Mouse (Mus musculus): ENCODE measurements around the gene Kcna5. TPM values are rescaled to one million over a fixed set of nuclear protein-coding genes. Genes with fewer than 3 reads are reported as not detected.

The Kcna5 gene
- polyA plus RNA-seq, 2 experiments, result 0.03 to 0.04 TPM

GRCm38 (mm10) chr6:126567326-126567725 is 32.1 kb upstream of the Kcna5 start:
- Histone ChIP-seq H3K9ac (replicated peaks) (no peak overlapping the region), H3K4me2 (ENCODE audit: low read depth) (no peak overlapping the region), H3K27me3 (ENCODE audit: control insufficient read depth, insufficient read depth, low read length) (no peaks in the 10 kb centered on the region), H3K9me3 (ENCODE audit: control insufficient read depth, low read length) (no peaks in the 10 kb centered on the region), H3K4me1 (replicated peaks; ENCODE audit: control insufficient read depth in 2 of 2, insufficient read depth in 2 of 2, low read length in 1 of 2) (no peaks in the 10 kb centered on the region), H3K4me3 (ENCODE audit: insufficient read depth in 1 of 2, low read depth in 2 of 2, low read length in 2 of 2) (no peak overlapping the region), H3K27ac (no peak overlapping the region), H3K36me3 (replicated peaks; ENCODE audit: control insufficient read depth, insufficient read depth, low read depth) (no peaks in the 10 kb centered on the region)
- WGBS (ENCODE audit: insufficient replicate concordance), result 74% methylated on average over 9 of the region's 9 CpGs
- no peak for ATAC-seq (ENCODE audit: insufficient read depth)
- TF ChIP-seq EP300 (IDR thresholded peaks at IDR 0.05; ENCODE audit: low read depth) (no peak), CTCF (IDR thresholded peaks at IDR 0.05; ENCODE audit: low read depth) (no peak)
- DNase-seq (ENCODE audit: low read depth in 3 of 3, low spot score in 3 of 3), result no peak

- Histone ChIP-seq H3K9me3 (ENCODE audit: control insufficient read depth, low read length) (no peaks in the 10 kb centered on the region), H3K36me3 (replicated peaks; ENCODE audit: control insufficient read depth, insufficient read depth, low read depth) (no peaks in the 10 kb centered on the region), H3K4me2 (ENCODE audit: low read depth) (no peak overlapping the region), H3K9ac (replicated peaks) (no peak overlapping the region), H3K27ac (no peak overlapping the region), H3K27me3 (ENCODE audit: control insufficient read depth, insufficient read depth, low read length) (no peaks in the 10 kb centered on the region), H3K4me1 (replicated peaks; ENCODE audit: control insufficient read depth in 2 of 2, insufficient read depth in 2 of 2, low read length in 1 of 2) (no peaks in the 10 kb centered on the region), H3K4me3 (ENCODE audit: insufficient read depth in 1 of 2, low read depth in 2 of 2, low read length in 2 of 2) (no peak overlapping the region)
- TF ChIP-seq CTCF (IDR thresholded peaks at IDR 0.05; ENCODE audit: low read depth), result no peak
- no peak for TF ChIP-seq EP300 (IDR thresholded peaks at IDR 0.05; ENCODE audit: low read depth)
- ATAC-seq (ENCODE audit: insufficient read depth) (no peak), DNase-seq (ENCODE audit: low read depth in 3 of 3, low spot score in 3 of 3) (no peak)
- 45% methylated on average over 6 of the region's 6 CpGs for WGBS (ENCODE audit: insufficient replicate concordance)
Observed at GRCm38 (mm10) chr6:126564376-126564775, 29.2 kb upstream of the Kcna5 start.

- TF ChIP-seq CTCF (IDR thresholded peaks at IDR 0.05; ENCODE audit: low read depth), result peak; percentile 88
- TF ChIP-seq EP300 (IDR thresholded peaks at IDR 0.05; ENCODE audit: low read depth), result no peak
- H3K27ac ChIP-seq, result no peak overlapping the region
- WGBS (ENCODE audit: insufficient replicate concordance), result 14% methylated on average over 7 of the region's 7 CpGs
- no peak overlapping the region for H3K4me3 ChIP-seq (ENCODE audit: insufficient read depth in 1 of 2, low read depth in 2 of 2, low read length in 2 of 2)
- ATAC-seq (ENCODE audit: insufficient read depth) (no peak), DNase-seq (ENCODE audit: low read depth in 3 of 3, low spot score in 3 of 3) (peak; percentile 6 to 19 (median 7))
- no peaks in the 10 kb centered on the region for H3K27me3 ChIP-seq (ENCODE audit: control insufficient read depth, insufficient read depth, low read length)
- no peaks in the 10 kb centered on the region for H3K4me1 ChIP-seq (replicated peaks; ENCODE audit: control insufficient read depth in 2 of 2, insufficient read depth in 2 of 2, low read length in 1 of 2)
- H3K36me3 ChIP-seq (replicated peaks; ENCODE audit: control insufficient read depth, insufficient read depth, low read depth), result no peaks in the 10 kb centered on the region
- no peak overlapping the region for H3K4me2 ChIP-seq (ENCODE audit: low read depth)
- H3K9me3 ChIP-seq (ENCODE audit: control insufficient read depth, low read length), result no peaks in the 10 kb centered on the region
- no peak overlapping the region for H3K9ac ChIP-seq (replicated peaks)
Observed at GRCm38 (mm10) chr6:126563898-126564297, 28.7 kb upstream of the Kcna5 start.

- no peak overlapping the region for H3K4me2 ChIP-seq (ENCODE audit: low read depth)
- no peak for DNase-seq (ENCODE audit: low read depth in 3 of 3, low spot score in 3 of 3)
- H3K9me3 ChIP-seq (ENCODE audit: control insufficient read depth, low read length), result no peaks in the 10 kb centered on the region
- H3K9ac ChIP-seq (replicated peaks), result no peak overlapping the region
- H3K27ac ChIP-seq, result no peak overlapping the region
- H3K27me3 ChIP-seq (ENCODE audit: control insufficient read depth, insufficient read depth, low read length), result no peaks in the 10 kb centered on the region
- H3K4me1 ChIP-seq (replicated peaks; ENCODE audit: control insufficient read depth in 2 of 2, insufficient read depth in 2 of 2, low read length in 1 of 2), result no peaks in the 10 kb centered on the region
- TF ChIP-seq CTCF (IDR thresholded peaks at IDR 0.05; ENCODE audit: low read depth) (no peak), EP300 (IDR thresholded peaks at IDR 0.05; ENCODE audit: low read depth) (no peak)
- H3K36me3 ChIP-seq (replicated peaks; ENCODE audit: control insufficient read depth, insufficient read depth, low read depth), result no peaks in the 10 kb centered on the region
- WGBS (ENCODE audit: insufficient replicate concordance), result 13% methylated on average over 4 of the region's 4 CpGs
- no peak for ATAC-seq (ENCODE audit: insufficient read depth)
- H3K4me3 ChIP-seq (ENCODE audit: insufficient read depth in 1 of 2, low read depth in 2 of 2, low read length in 2 of 2), result no peak overlapping the region
Observed at GRCm38 (mm10) chr6:126561702-126562101, 26.5 kb upstream of the Kcna5 start.

GRCm38 (mm10) chr6:126560696-126561095 is 25.5 kb upstream of the Kcna5 start:
- no peak overlapping the region for H3K4me2 ChIP-seq (ENCODE audit: low read depth)
- DNase-seq (ENCODE audit: low read depth in 3 of 3, low spot score in 3 of 3) (no peak), ATAC-seq (ENCODE audit: insufficient read depth) (no peak)
- H3K9me3 ChIP-seq (ENCODE audit: control insufficient read depth, low read length), result no peaks in the 10 kb centered on the region
- H3K9ac ChIP-seq (replicated peaks), result no peak overlapping the region
- TF ChIP-seq CTCF (IDR thresholded peaks at IDR 0.05; ENCODE audit: low read depth), result no peak
- no peak for TF ChIP-seq EP300 (IDR thresholded peaks at IDR 0.05; ENCODE audit: low read depth)
- H3K4me3 ChIP-seq (ENCODE audit: insufficient read depth in 1 of 2, low read depth in 2 of 2, low read length in 2 of 2), result no peak overlapping the region
- WGBS (ENCODE audit: insufficient replicate concordance), result 68% methylated on average over 1 of the region's 1 CpGs
- no peaks in the 10 kb centered on the region for H3K27me3 ChIP-seq (ENCODE audit: control insufficient read depth, insufficient read depth, low read length)
- H3K36me3 ChIP-seq (replicated peaks; ENCODE audit: control insufficient read depth, insufficient read depth, low read depth), result no peaks in the 10 kb centered on the region
- H3K4me1 ChIP-seq (replicated peaks; ENCODE audit: control insufficient read depth in 2 of 2, insufficient read depth in 2 of 2, low read length in 1 of 2), result no peaks in the 10 kb centered on the region
- H3K27ac ChIP-seq, result no peak overlapping the region
